Mouse (Mus musculus): Measurements from ENCODE around the gene Ltv1. TPM values are rescaled to one million over a fixed set of nuclear protein-coding genes. Genes with fewer than 3 reads are reported as not detected.
"Not testable (repeated sequence)": the region's sequence is repeated elsewhere in the genome, so short reads cannot be mapped to it uniquely, and the experiment has no call there.

The Ltv1 gene
- total RNA-seq, 2 experiments from 2014 or later: 20.6 to 22.4 TPM

- no peak for DNase-seq (ENCODE audit: low spot score in 2 of 2)
These were observed 4.0 kb upstream of the Ltv1 start for GRCm38 (mm10) chr10:13196872-13197507.

- DNase-seq (ENCODE audit: low spot score in 2 of 2): not testable (repeated sequence)
These were observed 528 bp upstream of the Ltv1 start for GRCm38 (mm10) chr10:13193496-13193895.

GRCm38 (mm10) chr10:13189881-13190280 lies 3.1 kb downstream of the Ltv1 start:
- no peak for DNase-seq (ENCODE audit: low spot score in 2 of 2)

GRCm38 (mm10) chr10:13186754-13187153 lies 6.2 kb downstream of the Ltv1 start:
- DNase-seq (ENCODE audit: low spot score in 2 of 2): no peak

GRCm38 (mm10) chr10:13184170-13184766 lies 8.7 kb downstream of the Ltv1 start:
- DNase-seq (ENCODE audit: low spot score in 2 of 2): no peak

- no peak for DNase-seq (ENCODE audit: low spot score in 2 of 2)
These were observed 12.8 kb downstream of the Ltv1 start for GRCm38 (mm10) chr10:13180211-13180610.

- DNase-seq (ENCODE audit: low spot score in 2 of 2): no peak
These were observed 14.9 kb downstream of the Ltv1 start, which contains the start of gene Zc2hc1b for GRCm38 (mm10) chr10:13177973-13178624. Gene Zc2hc1b (minus strand): TSS chr10:13178023.

- no peak for DNase-seq (ENCODE audit: low spot score in 2 of 2)
These were observed 17.1 kb downstream of the Ltv1 start for GRCm38 (mm10) chr10:13175866-13176265.

- no peak for DNase-seq (ENCODE audit: low spot score in 2 of 2)
These were observed 20.2 kb downstream of the Ltv1 start for GRCm38 (mm10) chr10:13172798-13173221.

GRCm38 (mm10) chr10:13171461-13171860 lies 21.5 kb downstream of the Ltv1 start:
- DNase-seq (ENCODE audit: low spot score in 2 of 2): no peak

- peak in 1 of 2 experiments; percentile 17 for DNase-seq (ENCODE audit: low spot score in 2 of 2)
These were observed 22.1 kb downstream of the Ltv1 start for GRCm38 (mm10) chr10:13170739-13171448.

- DNase-seq (ENCODE audit: low spot score in 2 of 2): no peak
These were observed 24.5 kb downstream of the Ltv1 start for GRCm38 (mm10) chr10:13168461-13168860.

GRCm38 (mm10) chr10:13162031-13162430 lies 30.9 kb downstream of the Ltv1 start:
- no peak for DNase-seq (ENCODE audit: low spot score in 2 of 2)

GRCm38 (mm10) chr10:13160913-13161312 lies 32.1 kb downstream of the Ltv1 start:
- DNase-seq (ENCODE audit: low spot score in 2 of 2): no peak

- DNase-seq (ENCODE audit: low spot score in 2 of 2): no peak
These were observed 37.6 kb downstream of the Ltv1 start for GRCm38 (mm10) chr10:13155377-13155776.

GRCm38 (mm10) chr10:13152811-13153364 lies 40.1 kb downstream of the Ltv1 start:
- DNase-seq (ENCODE audit: low spot score in 2 of 2): no peak

- DNase-seq (ENCODE audit: low spot score in 2 of 2): peak in 1 of 2 experiments; percentile 26
These were observed 41.6 kb downstream of the Ltv1 start for GRCm38 (mm10) chr10:13151353-13151752.

GRCm38 (mm10) chr10:13150435-13150834 lies 42.5 kb downstream of the Ltv1 start:
- no peak for DNase-seq (ENCODE audit: low spot score in 2 of 2)

- no peak for DNase-seq (ENCODE audit: low spot score in 2 of 2)
These were observed 52.5 kb downstream of the Ltv1 start for GRCm38 (mm10) chr10:13140434-13140833.

- no peak for DNase-seq (ENCODE audit: low spot score in 2 of 2)
These were observed 55.1 kb downstream of the Ltv1 start for GRCm38 (mm10) chr10:13137906-13138305.

- DNase-seq (ENCODE audit: low spot score in 2 of 2): no peak
These were observed 57.2 kb downstream of the Ltv1 start for GRCm38 (mm10) chr10:13135751-13136150.
